Mouse (Mus musculus) lung, postnatal 0 days (tissue): ENCODE data around the gene Irak1bp1. TPM values are rescaled to one million over a fixed set of nuclear protein-coding genes. Genes with fewer than 3 reads are reported as not detected.
A peak's percentile ranks its signal among the peaks of the same experiment; 100 is the strongest.

Source experiments
- ATAC-seq: fragments of 200-750 bp; cut with Nextera tagmentation; 2 replicates; pipeline ENCODE4 v1.8.0; 2017; ENCODE audit warnings: moderate library complexity
- DNase-seq: peaks from one replicate; pipeline ENCODE4 v3.0.0-alpha.2; 2016; ENCODE audit warnings: low spot score
- H3K27ac ChIP-seq: fragments of 300-500 bp; sonication (generic); 2 replicates; pipeline ENCODE4 v1.5.1; 2014; ENCODE audit warnings: antibody characterized with exemption, mild to moderate bottlenecking, low read length, mixed read lengths
- H3K27me3 ChIP-seq: fragments of 300-500 bp; sonication (generic); replicated peaks from 2 replicates; pipeline ENCODE4 v1.6.1; 2014; ENCODE audit warnings: low read length, mixed read lengths; ENCODE audit not compliant: insufficient read depth
- H3K36me3 ChIP-seq: fragments of 300-500 bp; sonication (generic); 2 replicates; pipeline ENCODE4 v1.6.1; 2014; ENCODE audit warnings: low read length, mixed read lengths; ENCODE audit not compliant: insufficient read depth
- H3K4me1 ChIP-seq: fragments of 300-500 bp; sonication (generic); 2 replicates; pipeline ENCODE4 v1.6.1; 2014; ENCODE audit warnings: antibody characterized with exemption, low read depth, low read length, mixed read lengths; ENCODE audit not compliant: insufficient read depth
- H3K4me2 ChIP-seq: fragments of 300-500 bp; sonication (generic); replicated peaks from 2 replicates; pipeline ENCODE4 v1.6.1; 2014; ENCODE audit warnings: low read depth, mild to moderate bottlenecking, low read length, moderate library complexity, mixed read lengths
- H3K4me3 ChIP-seq: fragments of 300-500 bp; sonication (generic); 2 replicates; pipeline ENCODE4 v1.5.1; 2014; ENCODE audit warnings: low read depth, low read length
- H3K9ac ChIP-seq: fragments of 300-500 bp; sonication (generic); replicated peaks from 2 replicates; pipeline ENCODE4 v1.6.1; 2014; ENCODE audit warnings: low read depth, mild to moderate bottlenecking
- H3K9me3 ChIP-seq: fragments of 300-500 bp; sonication (generic); 2 replicates; pipeline ENCODE4 v1.6.1; 2016; ENCODE audit warnings: low read length, mixed read lengths
- CTCF ChIP-seq: IDR thresholded peaks from 2 replicates; pipeline ENCODE4 v1.5.1; 2016; ENCODE audit warnings: antibody characterized with exemption, mild to moderate bottlenecking
- EP300 ChIP-seq: IDR thresholded peaks from 2 replicates; pipeline ENCODE4 v1.6.1; 2016; ENCODE audit warnings: antibody characterized with exemption, mild to moderate bottlenecking, control low read depth
- WGBS: fragments of 180-500 bp; shearing (Covaris S2); extraction: QIAGEN DNeasy Blood & Tissue Kit; methylation state at CpG from one replicate; pipeline ENCODE4 v1.1.7; 2014; 5-methylcytosine and 5-hydroxymethylcytosine counted together
- polyA plus RNA-seq: library from polyadenylated mRNA; unstranded; fragments of >200 nt; fragmentation: Nextera tagmentation; extraction: Ambion mirVana; gene quantifications from 2 replicates; pipeline ENCODE4 v1.2.1, GENCODE M21; 2015

Irak1bp1 gene
- polyA plus RNA-seq, 1 experiment from 2014 or later, result 8.1 TPM

DNA sequence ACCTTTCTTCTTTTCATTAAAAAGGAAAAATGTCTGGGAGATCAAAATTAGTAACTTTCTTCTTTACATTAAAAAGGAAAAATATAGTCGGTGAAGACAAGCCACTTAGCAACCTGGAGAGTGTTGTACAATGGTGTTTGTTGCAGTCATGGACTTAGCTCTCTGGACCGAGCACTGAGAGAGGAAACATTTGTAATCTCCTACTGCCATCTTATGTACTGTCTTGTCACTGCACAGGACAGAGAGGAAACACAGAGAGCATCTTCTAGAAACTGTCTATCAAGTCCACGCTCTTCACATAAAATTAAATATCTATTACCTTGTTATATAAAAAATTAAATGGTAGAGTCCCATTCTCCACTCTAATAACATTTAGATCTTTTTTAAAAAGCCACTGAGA is 14.8 kb upstream of the Irak1bp1 start:
- H3K27me3 ChIP-seq, result no peaks in the 10 kb centered on the region
- H3K9ac ChIP-seq, result no peak overlapping the region
- 39% methylated on average over 3 of the region's 3 CpGs for WGBS
- H3K36me3 ChIP-seq, result no peaks in the 10 kb centered on the region
- no peak overlapping the region for H3K4me2 ChIP-seq
- no peak overlapping the region for H3K4me3 ChIP-seq
- no peak for ATAC-seq
- H3K4me1 ChIP-seq, result no peaks in the 10 kb centered on the region
- no peak overlapping the region for H3K27ac ChIP-seq
- H3K9me3 ChIP-seq, result no peaks in the 10 kb centered on the region
- peak; percentile 48 for DNase-seq
- TF ChIP-seq CTCF, result peak; percentile 67
- TF ChIP-seq EP300, result no peak

DNA sequence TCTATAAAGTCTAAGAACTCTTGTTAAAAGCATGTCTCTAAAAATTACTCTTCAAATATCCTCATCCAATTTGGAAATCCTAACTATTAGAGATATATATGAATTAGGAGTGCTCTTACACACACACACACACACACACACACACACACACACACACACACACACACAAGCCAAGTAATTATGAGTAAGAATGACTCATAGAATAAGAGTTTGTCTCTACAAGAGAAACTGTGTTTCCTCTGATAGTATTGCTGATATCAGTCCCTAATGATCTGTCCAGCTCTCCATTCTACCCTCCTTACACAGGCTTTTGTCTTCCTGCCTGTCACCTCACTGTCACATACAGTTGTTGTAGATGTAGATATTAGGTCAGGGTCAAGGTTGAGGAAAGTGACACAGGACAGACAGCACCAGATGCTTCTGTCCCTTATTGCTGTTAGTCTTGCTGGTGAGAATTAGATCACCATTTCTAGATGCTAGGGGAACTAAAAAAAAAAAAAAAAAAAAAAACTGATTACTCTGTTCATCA is 14.0 kb upstream of the Irak1bp1 start:
- ATAC-seq (no peak), DNase-seq (no peak)
- Histone ChIP-seq H3K4me1 (no peaks in the 10 kb centered on the region), H3K4me2 (no peak overlapping the region), H3K9ac (no peak overlapping the region), H3K9me3 (no peaks in the 10 kb centered on the region), H3K27ac (no peak overlapping the region), H3K36me3 (no peaks in the 10 kb centered on the region), H3K4me3 (no peak overlapping the region), H3K27me3 (no peaks in the 10 kb centered on the region)
- TF ChIP-seq EP300 (no peak), CTCF (no peak)

DNA sequence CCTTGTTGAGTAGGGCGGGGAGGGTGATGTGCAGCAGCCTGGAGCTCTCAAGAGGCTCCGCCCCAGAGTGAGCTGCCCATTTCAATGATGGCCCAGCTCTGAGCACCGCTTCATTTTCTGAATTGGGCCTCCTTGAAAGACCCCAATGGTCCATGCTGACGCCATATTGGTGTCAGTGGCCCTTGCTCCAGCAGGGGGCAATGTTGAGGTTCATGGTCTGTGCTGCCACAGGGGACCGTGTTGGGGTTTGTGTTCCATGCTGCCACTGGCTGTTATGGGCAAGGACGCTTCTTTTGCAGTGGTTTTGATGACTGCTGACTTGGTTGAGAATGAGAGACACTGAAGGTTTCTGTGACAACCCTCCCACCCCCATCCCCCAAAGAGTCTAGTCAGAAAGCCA is 2.9 kb upstream of the Irak1bp1 start:
- TF ChIP-seq EP300 (no peak), CTCF (no peak)
- Histone ChIP-seq H3K9me3 (no peaks in the 10 kb centered on the region), H3K27ac (no peak overlapping the region), H3K4me2 (no peak overlapping the region), H3K4me3 (no peak overlapping the region), H3K36me3 (no peaks in the 10 kb centered on the region), H3K27me3 (no peaks in the 10 kb centered on the region), H3K9ac (no peak overlapping the region), H3K4me1 (no peaks in the 10 kb centered on the region)
- ATAC-seq (no peak), DNase-seq (no peak)
- 98% methylated on average over 6 of the region's 6 CpGs for WGBS

GRCm38 (mm10) chr9:82829693-82830430 is 522 bp downstream of the Irak1bp1 start:
- H3K27me3 ChIP-seq, result no peaks in the 10 kb centered on the region
- H3K27ac ChIP-seq, result 0 out of 2 replicates have a peak overlapping the region, but pooled peaks have one; percentile 20
- H3K9ac ChIP-seq, result peak overlapping the region; percentile 44; the same call in 1 of the 2 replicates
- H3K9me3 ChIP-seq, result no peaks in the 10 kb centered on the region
- no peaks in the 10 kb centered on the region for H3K36me3 ChIP-seq
- no peaks in the 10 kb centered on the region for H3K4me1 ChIP-seq
- ATAC-seq (peak; percentile 93), DNase-seq (peak; percentile 90)
- under 1% methylated on average over 65 of the region's 65 CpGs for WGBS
- peak overlapping the region; percentile 92 for H3K4me2 ChIP-seq
- TF ChIP-seq EP300 (no peak), CTCF (no peak)
- peak overlapping the region; percentile 67 for H3K4me3 ChIP-seq

DNA sequence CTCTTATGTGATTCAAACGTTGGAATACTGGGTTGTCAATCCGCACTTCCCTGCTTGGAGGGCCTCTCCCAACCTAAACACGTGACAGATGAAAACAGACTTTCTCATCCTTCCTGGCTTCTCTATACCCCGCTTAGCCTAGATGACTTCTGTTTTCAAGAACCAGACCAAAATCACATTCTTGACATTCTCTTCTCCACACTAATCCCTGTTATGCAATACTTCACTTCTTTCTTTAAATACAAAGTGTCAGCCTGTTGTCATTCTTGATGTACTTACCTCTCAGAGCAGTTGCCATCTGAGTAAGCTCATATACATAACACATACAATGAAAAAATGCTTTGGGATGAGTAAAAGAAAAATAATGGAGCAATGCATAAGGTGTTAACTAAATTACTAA is 2.6 kb downstream of the Irak1bp1 start:
- H3K4me2 ChIP-seq, result no peak overlapping the region
- ATAC-seq, result no peak
- H3K4me3 ChIP-seq, result no peak overlapping the region
- no peak overlapping the region for H3K9ac ChIP-seq
- WGBS, result 34% methylated on average over 4 of the region's 4 CpGs
- TF ChIP-seq CTCF, result no peak
- TF ChIP-seq EP300, result peak; percentile 28; the same call in 1 of the 2 replicates
- H3K4me1 ChIP-seq, result no peaks in the 10 kb centered on the region
- H3K36me3 ChIP-seq, result no peaks in the 10 kb centered on the region
- H3K27me3 ChIP-seq, result no peaks in the 10 kb centered on the region
- DNase-seq, result no peak
- H3K9me3 ChIP-seq, result no peaks in the 10 kb centered on the region
- H3K27ac ChIP-seq, result no peak overlapping the region

- WGBS, result 76% methylated on average over 6 of the region's 6 CpGs
- TF ChIP-seq CTCF (no peak), EP300 (no peak)
- ATAC-seq, result no peak
Observed at GRCm38 (mm10) chr9:82835921-82836320, 6.6 kb downstream of the Irak1bp1 start.

More at GRCm38 (mm10) chr9:82835921-82836320, 6.6 kb downstream of the Irak1bp1 start:
- Histone ChIP-seq H3K9ac (no peak overlapping the region), H3K27ac (no peak overlapping the region), H3K9me3 (no peaks in the 10 kb centered on the region), H3K4me1 (no peaks in the 10 kb centered on the region), H3K27me3 (no peaks in the 10 kb centered on the region), H3K4me2 (no peak overlapping the region), H3K36me3 (no peaks in the 10 kb centered on the region), H3K4me3 (no peak overlapping the region)
- DNase-seq, result no peak
